ENCODE assay signal across 9 mouse cellular contexts in the genomic region with DNA sequence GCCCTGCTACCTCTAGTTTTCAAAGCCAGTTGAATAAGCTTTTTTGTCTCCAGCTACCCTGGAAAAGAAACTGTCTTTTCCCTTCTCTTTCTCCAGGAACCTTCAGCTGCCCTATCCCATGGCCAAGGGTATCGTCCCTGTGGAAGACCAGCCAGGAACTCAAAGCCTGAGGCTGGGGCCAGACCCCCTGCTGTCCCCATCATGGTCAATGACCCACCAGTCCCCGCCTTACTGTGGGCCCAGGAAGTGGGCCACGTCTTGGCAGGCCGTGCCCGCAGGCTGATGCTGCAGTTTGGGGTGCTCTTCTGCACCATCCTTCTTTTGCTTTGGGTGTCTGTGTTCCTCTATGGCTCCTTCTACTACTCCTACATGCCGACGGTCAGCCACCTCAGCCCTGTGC. TPM values are rescaled to one million over a fixed set of nuclear protein-coding genes. Genes with fewer than 3 reads are reported as not detected.
DNase-seq lines count a peak whose midpoint lies in the region; ATAC-seq and TF ChIP-seq lines count a peak whose summit lies in the region.
"Had no signal": no experiment of that assay in that cellular context is flagged by ENCODE, and none has a peak within 500 bp of the region (broad histone marks: within the 10 kb centered on the region; RNA-seq: fewer than 3 reads in every experiment).

No protein-coding gene starts in this region.

- H3K27ac ChIP-seq in kidney, postnatal 0 days, result peak overlapping the region; percentile 52; the same call in 1 of the 2 replicates
- no peak overlapping the region for H3K27ac ChIP-seq in embryonic facial prominence, embryonic 12.5 days
- H3K27ac ChIP-seq in hindbrain, embryonic 15.5 days (replicated peaks), result peak overlapping the region; percentile 97
- peak overlapping the region; percentile 95 for H3K27ac ChIP-seq in midbrain, embryonic 16.5 days (ENCODE audit: low read length)

- peak overlapping the region; percentile 63 for H3K9ac ChIP-seq in kidney, postnatal 0 days (ENCODE audit: low read depth, low read length)
- 0 out of 2 replicates have a peak overlapping the region, but pooled peaks have one; percentile 34 for H3K9ac ChIP-seq in embryonic facial prominence, embryonic 12.5 days
- peak overlapping the region; percentile 92 for H3K9ac ChIP-seq in hindbrain, embryonic 15.5 days
- H3K9ac ChIP-seq in midbrain, embryonic 16.5 days (ENCODE audit: low read depth, low read length), result peak overlapping the region; percentile 92

- peaks cover 23% of the 10 kb centered on the region for H3K4me1 ChIP-seq in kidney, postnatal 0 days (replicated peaks; ENCODE audit: insufficient read depth, low read length)
- peaks cover 31% of the 10 kb centered on the region for H3K4me1 ChIP-seq in embryonic facial prominence, embryonic 12.5 days
- H3K4me1 ChIP-seq in hindbrain, embryonic 15.5 days (replicated peaks), result peaks cover 38% of the 10 kb centered on the region
- H3K4me1 ChIP-seq in midbrain, embryonic 16.5 days (ENCODE audit: control insufficient read depth, insufficient read depth, low read length), result peaks cover 11% of the 10 kb centered on the region

- DNase-seq in kidney, postnatal 0 days (ENCODE audit: low spot score), result no peak
- no peak for DNase-seq in kidney, adult 18-20 months
- no peak for DNase-seq in left cerebral cortex, adult 9 months (ENCODE audit: low spot score in 2 of 2)
- no peak for DNase-seq in lung, postnatal 10 days
- DNase-seq in left cerebral cortex, adult 8-10 months (ENCODE audit: low spot score in 2 of 2), result no peak

- H3K36me3 ChIP-seq in kidney, postnatal 0 days (ENCODE audit: insufficient read depth, low read length), result 0 out of 2 replicates have a peak, but pooled peaks cover 10% of the 10 kb centered on the region
- H3K36me3 ChIP-seq in embryonic facial prominence, embryonic 12.5 days, result peaks cover 6% of the 10 kb centered on the region; the same call in 1 of the 2 replicates
- peaks cover 20% of the 10 kb centered on the region for H3K36me3 ChIP-seq in hindbrain, embryonic 15.5 days
- peaks cover 7% of the 10 kb centered on the region for H3K36me3 ChIP-seq in midbrain, embryonic 16.5 days (ENCODE audit: control insufficient read depth, insufficient read depth, low read length)

- TF ChIP-seq CTCF in kidney, postnatal 0 days (IDR thresholded peaks at IDR 0.05; ENCODE audit: low read depth), result no peak

- no peak overlapping the region; the same call in 1 of the 2 replicates for H3K4me3 ChIP-seq in kidney, postnatal 0 days (replicated peaks; ENCODE audit: low read depth, low read length)
- H3K4me3 ChIP-seq in embryonic facial prominence, embryonic 12.5 days, result no peak overlapping the region
- peak overlapping the region; percentile 79 for H3K4me3 ChIP-seq in hindbrain, embryonic 15.5 days
- H3K4me3 ChIP-seq in midbrain, embryonic 16.5 days (ENCODE audit: low read depth, low read length), result peak overlapping the region; percentile 67
- H3K4me3 ChIP-seq: myocyte had no signal

- 85% methylated on average over 7 of the region's 7 CpGs for WGBS in kidney, postnatal 0 days
- 93% methylated on average over 7 of the region's 7 CpGs for WGBS in embryonic facial prominence, embryonic 12.5 days
- WGBS in hindbrain, embryonic 15.5 days, result 80% methylated on average over 7 of the region's 7 CpGs
- 91% methylated on average over 7 of the region's 7 CpGs for WGBS in midbrain, embryonic 16.5 days

- no peak for ATAC-seq in kidney, postnatal 0 days (replicated peaks; ENCODE audit: low FRiP score, low read depth)
- no peak for ATAC-seq in embryonic facial prominence, embryonic 12.5 days (ENCODE audit: insufficient number of reproducible peaks, insufficient read depth, low FRiP score, low TSS enrichment)
- ATAC-seq in hindbrain, embryonic 15.5 days (ENCODE audit: low FRiP score, low read depth), result no peak
- no peak for ATAC-seq in midbrain, embryonic 16.5 days

- H3K4me2 ChIP-seq in kidney, postnatal 0 days (ENCODE audit: low read length), result peak overlapping the region; percentile 79
- peak overlapping the region; percentile 79 for H3K4me2 ChIP-seq in embryonic facial prominence, embryonic 12.5 days (replicated peaks)
- H3K4me2 ChIP-seq in hindbrain, embryonic 15.5 days, result peak overlapping the region; percentile 78
- peak overlapping the region; percentile 87 for H3K4me2 ChIP-seq in midbrain, embryonic 16.5 days (ENCODE audit: low read length)

- H3K9me3 ChIP-seq in kidney, postnatal 0 days (replicated peaks; ENCODE audit: low read length), result no peaks in the 10 kb centered on the region
- H3K9me3 ChIP-seq in embryonic facial prominence, embryonic 12.5 days, result no peaks in the 10 kb centered on the region
- H3K9me3 ChIP-seq in hindbrain, embryonic 15.5 days, result no peaks in the 10 kb centered on the region
- no peaks in the 10 kb centered on the region for H3K9me3 ChIP-seq in midbrain, embryonic 16.5 days (replicated peaks; ENCODE audit: control insufficient read depth, low read length, poor library complexity, severe bottlenecking)

- no peaks in the 10 kb centered on the region for H3K27me3 ChIP-seq in kidney, postnatal 0 days (ENCODE audit: insufficient read depth, low read length)
- H3K27me3 ChIP-seq in embryonic facial prominence, embryonic 12.5 days, result no peaks in the 10 kb centered on the region
- H3K27me3 ChIP-seq in hindbrain, embryonic 15.5 days, result no peaks in the 10 kb centered on the region
- H3K27me3 ChIP-seq in midbrain, embryonic 16.5 days (ENCODE audit: control insufficient read depth, insufficient read depth, low read depth, low read length), result no peaks in the 10 kb centered on the region

RNA-seq across cellular contexts. Expression of gene Gng3, which starts 2.0 kb away (rescaled TPM):
- polyA plus RNA-seq in kidney, postnatal 0 days (2015; fragmentation: Nextera tagmentation; extraction: Ambion mirVana), result 1.5 and 1.6 TPM in 2 replicates
- polyA plus RNA-seq in embryonic facial prominence, embryonic 12.5 days (2016; fragmentation: Nextera tagmentation; extraction: Ambion mirVana), result 30.5 and 38.9 TPM in 2 replicates
- 450 and 460 TPM in 2 replicates for polyA plus RNA-seq in hindbrain, embryonic 15.5 days (2015; fragmentation: Nextera tagmentation; extraction: Ambion mirVana)
- polyA plus RNA-seq in midbrain, embryonic 16.5 days (2015; fragmentation: Nextera tagmentation; extraction: Ambion mirVana), result 477 and 539 TPM in 2 replicates
- total RNA-seq in left cerebral cortex, adult 8-10 months (2022), result 100 to 1,000 TPM; 153 to 200 (median 171) TPM

RNA-seq across cellular contexts. Expression of gene Bscl2, which starts 3.7 kb away (rescaled TPM):
- 57.0 and 60.1 TPM in 2 replicates for polyA plus RNA-seq in kidney, postnatal 0 days (2015; fragmentation: Nextera tagmentation; extraction: Ambion mirVana)
- polyA plus RNA-seq in embryonic facial prominence, embryonic 12.5 days (2016; fragmentation: Nextera tagmentation; extraction: Ambion mirVana), result 43.0 and 47.5 TPM in 2 replicates
- polyA plus RNA-seq in hindbrain, embryonic 15.5 days (2015; fragmentation: Nextera tagmentation; extraction: Ambion mirVana), result 101 and 104 TPM in 2 replicates
- polyA plus RNA-seq in midbrain, embryonic 16.5 days (2015; fragmentation: Nextera tagmentation; extraction: Ambion mirVana), result 101 and 105 TPM in 2 replicates
- total RNA-seq in left cerebral cortex, adult 8-10 months (2022), result 100 to 1,000 TPM; 100 to 111 (median 105) TPM

RNA-seq across cellular contexts. Expression of gene Lrrn4cl, which starts 9.6 kb away (rescaled TPM):
- 0.85 and 1.1 TPM in 2 replicates for polyA plus RNA-seq in kidney, postnatal 0 days (2015; fragmentation: Nextera tagmentation; extraction: Ambion mirVana)
- 0.18 and 0.77 TPM in 2 replicates for polyA plus RNA-seq in embryonic facial prominence, embryonic 12.5 days (2016; fragmentation: Nextera tagmentation; extraction: Ambion mirVana)
- polyA plus RNA-seq in hindbrain, embryonic 15.5 days (2015; fragmentation: Nextera tagmentation; extraction: Ambion mirVana), result 0.61 and 0.92 TPM in 2 replicates
- polyA plus RNA-seq in midbrain, embryonic 16.5 days (2015; fragmentation: Nextera tagmentation; extraction: Ambion mirVana), result 0.62 and 0.92 TPM in 2 replicates
- 1 to 10 TPM in 2 of 4 experiments, under 1 TPM in 2; 0.68 to 1.5 (median 0.96) TPM for total RNA-seq in left cerebral cortex, adult 8-10 months (2022)

RNA-seq across cellular contexts. Expression of gene AC129217.1, which starts 11.4 kb away (rescaled TPM):
- not detected in 2 replicates for polyA plus RNA-seq in kidney, postnatal 0 days (2015; fragmentation: Nextera tagmentation; extraction: Ambion mirVana)
- polyA plus RNA-seq in embryonic facial prominence, embryonic 12.5 days (2016; fragmentation: Nextera tagmentation; extraction: Ambion mirVana), result not detected in 2 replicates
- not detected in 2 replicates for polyA plus RNA-seq in hindbrain, embryonic 15.5 days (2015; fragmentation: Nextera tagmentation; extraction: Ambion mirVana)
- not detected in 2 replicates for polyA plus RNA-seq in midbrain, embryonic 16.5 days (2015; fragmentation: Nextera tagmentation; extraction: Ambion mirVana)
- not detected for total RNA-seq in left cerebral cortex, adult 8-10 months (2022)

RNA-seq across cellular contexts. Expression of gene Hnrnpul2, which starts 21.2 kb away (rescaled TPM):
- 5.5 and 6.3 TPM in 2 replicates for polyA plus RNA-seq in kidney, postnatal 0 days (2015; fragmentation: Nextera tagmentation; extraction: Ambion mirVana)
- 6.2 TPM in 2 replicates for polyA plus RNA-seq in embryonic facial prominence, embryonic 12.5 days (2016; fragmentation: Nextera tagmentation; extraction: Ambion mirVana)
- polyA plus RNA-seq in hindbrain, embryonic 15.5 days (2015; fragmentation: Nextera tagmentation; extraction: Ambion mirVana), result 5.4 and 6.5 TPM in 2 replicates
- polyA plus RNA-seq in midbrain, embryonic 16.5 days (2015; fragmentation: Nextera tagmentation; extraction: Ambion mirVana), result 5.3 and 6.2 TPM in 2 replicates
- total RNA-seq in left cerebral cortex, adult 8-10 months (2022), result 100 to 1,000 TPM; 113 to 120 (median 118) TPM

Comparison
In these comparisons a context has a peak if more than half of its experiments do, and no peak if none do; other contexts are left out.
1. H3K4me3 ChIP-seq: peak in hindbrain, embryonic 15.5 days (single experiment) and midbrain, embryonic 16.5 days (single experiment); none in kidney, postnatal 0 days (single experiment) and embryonic facial prominence, embryonic 12.5 days (single experiment).
2. H3K9ac ChIP-seq: peak in every context shown above with its lines; median percentile 92 in hindbrain, embryonic 15.5 days; 92 in midbrain, embryonic 16.5 days; 63 in kidney, postnatal 0 days; 34 in embryonic facial prominence, embryonic 12.5 days.
3. RNA of gene Gng3, which starts 2.0 kb away (polyA plus RNA-seq): 477 to 539 TPM in midbrain, embryonic 16.5 days and 450 to 460 TPM in hindbrain, embryonic 15.5 days; 30.5 to 38.9 TPM in embryonic facial prominence, embryonic 12.5 days and 1.5 to 1.6 TPM in kidney, postnatal 0 days; every median in the first group is over 10 times any median in the second.
4. Peak in every context shown above with its lines, with median percentiles within 50 percentile points of each other: H3K4me2 ChIP-seq.